ENCODE assay signal across 19 mouse cellular contexts in genomic region chr5:147056712-147057290, GRCm38 (mm10). TPM values are rescaled to one million over a fixed set of nuclear protein-coding genes. Genes with fewer than 3 reads are reported as not detected.
DNase-seq lines count a peak whose midpoint lies in the region; ATAC-seq and TF ChIP-seq lines count a peak whose summit lies in the region.
"Had no signal": no experiment of that assay in that cellular context is flagged by ENCODE, and none has a peak within 500 bp of the region (broad histone marks: within the 10 kb centered on the region; RNA-seq: fewer than 3 reads in every experiment).

No protein-coding gene starts in this region.

- peaks cover 39% of the 10 kb centered on the region for H3K4me1 ChIP-seq in heart, embryonic 16.5 days (ENCODE audit: control insufficient read depth, insufficient read depth, low read length)
- H3K4me1 ChIP-seq in spleen, adult 2 months (ENCODE audit: control insufficient read depth, insufficient read depth, insufficient read length), result peaks cover 26% of the 10 kb centered on the region; the same call in 1 of the 2 replicates
- peaks cover 14% of the 10 kb centered on the region for H3K4me1 ChIP-seq in liver, embryonic 16.5 days (ENCODE audit: control insufficient read depth, low read depth, low read length)

- no peak overlapping the region for H3K4me2 ChIP-seq in heart, embryonic 16.5 days (ENCODE audit: low read depth, low read length)
- H3K4me2 ChIP-seq in liver, embryonic 16.5 days (ENCODE audit: low read depth, low read length), result no peak overlapping the region
- H3K4me2 ChIP-seq: embryonic facial prominence, embryonic 13.5 days; heart, embryonic 15.5 days; hindbrain, embryonic 15.5 days; midbrain, embryonic 13.5 days; neural tube, embryonic 13.5 days had no signal

- H3K27me3 ChIP-seq in heart, embryonic 16.5 days (ENCODE audit: control insufficient read depth, insufficient read depth, low read length), result no peaks in the 10 kb centered on the region
- no peaks in the 10 kb centered on the region for H3K27me3 ChIP-seq in spleen, adult 2 months (ENCODE audit: control insufficient read depth, insufficient read depth, low read length)
- no peaks in the 10 kb centered on the region for H3K27me3 ChIP-seq in liver, embryonic 16.5 days (ENCODE audit: control insufficient read depth, insufficient read depth, low read depth, low read length)
- H3K27me3 ChIP-seq: embryonic facial prominence, embryonic 13.5 days; heart, embryonic 15.5 days; hindbrain, embryonic 15.5 days; midbrain, embryonic 13.5 days; neural tube, embryonic 13.5 days had no signal

- intact Hi-C loops in heart, postnatal 36 days (cut with DNase I), result loop anchor here (2.0 kb wide), 1 partner anchor 18 kb away; no protein-coding TSS in a partner anchor

- no peak overlapping the region for H3K9ac ChIP-seq in heart, embryonic 16.5 days (ENCODE audit: low read length)
- H3K9ac ChIP-seq in liver, embryonic 16.5 days (ENCODE audit: low read depth, low read length), result no peak overlapping the region
- H3K9ac ChIP-seq: embryonic facial prominence, embryonic 13.5 days; forebrain, postnatal 0 days; heart, embryonic 15.5 days; hindbrain, embryonic 15.5 days; midbrain, embryonic 13.5 days; neural tube, embryonic 13.5 days had no signal

- H3K27ac ChIP-seq in heart, embryonic 16.5 days (ENCODE audit: low read length), result 0 out of 2 replicates have a peak overlapping the region, but pooled peaks have one; percentile 23
- 0 out of 2 replicates have a peak overlapping the region, but pooled peaks have one; percentile 9 for H3K27ac ChIP-seq in spleen, adult 2 months (ENCODE audit: insufficient read depth, low read length)
- H3K27ac ChIP-seq in liver, embryonic 16.5 days (ENCODE audit: low read length), result peak overlapping the region; percentile 66
- H3K27ac ChIP-seq: embryonic facial prominence, embryonic 13.5 days; heart, embryonic 15.5 days; hindbrain, embryonic 15.5 days; midbrain, embryonic 13.5 days; neural tube, embryonic 13.5 days had no signal

- TF ChIP-seq CTCF in spleen, adult 2 months (IDR thresholded peaks at IDR 0.05; ENCODE audit: extremely low read depth, insufficient read depth, insufficient read length, insufficient replicate concordance), result no peak

- no peak for ATAC-seq in heart, embryonic 16.5 days (replicated peaks; ENCODE audit: extremely low read depth, insufficient read depth, low FRiP score)
- ATAC-seq in liver, embryonic 16.5 days (ENCODE audit: low read depth), result peak; percentile 42; the same call in 1 of the 2 replicates
- ATAC-seq in inflammation-experienced regulatory T-cells, adult 6 months, result no peak
- ATAC-seq: forebrain, postnatal 0 days; midbrain, embryonic 13.5 days had no signal

- no peak overlapping the region for H3K4me3 ChIP-seq in heart, embryonic 16.5 days (ENCODE audit: low read length)
- no peak overlapping the region for H3K4me3 ChIP-seq in spleen, adult 2 months (ENCODE audit: extremely low read depth, insufficient read depth, insufficient read length)
- H3K4me3 ChIP-seq in liver, embryonic 16.5 days (ENCODE audit: low read depth, low read length), result no peak overlapping the region
- H3K4me3 ChIP-seq: embryonic facial prominence, embryonic 13.5 days; heart, embryonic 15.5 days; hindbrain, embryonic 15.5 days; midbrain, embryonic 13.5 days; neural tube, embryonic 13.5 days had no signal

- no peaks in the 10 kb centered on the region for H3K36me3 ChIP-seq in heart, embryonic 16.5 days (ENCODE audit: control insufficient read depth, insufficient read depth)
- no peaks in the 10 kb centered on the region for H3K36me3 ChIP-seq in spleen, adult 2 months (ENCODE audit: control insufficient read depth, insufficient read depth, low read length)
- H3K36me3 ChIP-seq in liver, embryonic 16.5 days (ENCODE audit: control insufficient read depth, insufficient read depth), result no peaks in the 10 kb centered on the region
- H3K36me3 ChIP-seq: embryonic facial prominence, embryonic 13.5 days; heart, embryonic 15.5 days; hindbrain, embryonic 15.5 days; midbrain, embryonic 13.5 days; neural tube, embryonic 13.5 days had no signal

- WGBS in heart, embryonic 16.5 days, result 83% methylated on average over 10 of the region's 10 CpGs
- WGBS in spleen, adult 2 months, result 86% methylated on average over 10 of the region's 10 CpGs
- 62% methylated on average over 10 of the region's 10 CpGs for WGBS in liver, embryonic 16.5 days (ENCODE audit: insufficient replicate concordance)

- TF ChIP-seq POLR2A in spleen, adult 2 months (IDR thresholded peaks at IDR 0.05; ENCODE audit: low read depth, low read length), result no peak

- no peaks in the 10 kb centered on the region for H3K9me3 ChIP-seq in heart, embryonic 16.5 days (replicated peaks; ENCODE audit: control insufficient read depth, low read length)
- H3K9me3 ChIP-seq in liver, embryonic 16.5 days (replicated peaks; ENCODE audit: control insufficient read depth, low read length), result no peaks in the 10 kb centered on the region
- H3K9me3 ChIP-seq: embryonic facial prominence, embryonic 13.5 days; heart, embryonic 15.5 days; hindbrain, embryonic 15.5 days; midbrain, embryonic 13.5 days; neural tube, embryonic 13.5 days had no signal

- DNase-seq in heart, postnatal 36 days, result no peak
- DNase-seq in spleen, adult 2 months (ENCODE audit: low read depth in 1 of 2, low spot score in 2 of 2), result no peak
- no peak for DNase-seq in spleen, postnatal 14 days (ENCODE audit: low spot score in 2 of 2)
- peak; percentile 42 for DNase-seq in yolk sac, embryonic 10.5 days (ENCODE audit: low spot score)
- DNase-seq in urinary bladder, postnatal 36 days (ENCODE audit: low spot score in 2 of 2), result no peak
- DNase-seq: adrenal gland, adult 2 months; cerebellum, postnatal 10 days; forebrain, postnatal 0 days; kidney, adult 2 months; kidney, postnatal 25 days; lung, postnatal 14 days had no signal

RNA-seq across cellular contexts. Expression of gene Lnx2, which starts 19.6 kb away (rescaled TPM):
- 13.3 and 13.9 TPM in 2 replicates for polyA plus RNA-seq in heart, embryonic 16.5 days (2015; fragmentation: Nextera tagmentation; extraction: Ambion mirVana)
- 10 to 100 TPM in 1 of 2 experiments, 1 to 10 TPM in 1; 10.0 to 10.8 TPM for total RNA-seq in heart, postnatal 36 days (2021)
- 21.3 and 35.7 TPM in 2 replicates for polyA plus RNA-seq in spleen, adult 2 months (2012; rRNA removed)
- 4.6 and 5.7 TPM in 2 replicates for polyA plus RNA-seq in liver, embryonic 16.5 days (2015; fragmentation: Nextera tagmentation; extraction: Ambion mirVana)
- polyA plus RNA-seq in inflammation-experienced regulatory T-cells, adult 6 months (2017; shearing (Covaris generic)), result 10 to 100 TPM; 21.4 to 30.5 (median 28.0) TPM

RNA-seq across cellular contexts. Expression of gene Polr1d, which starts 20.0 kb away (rescaled TPM):
- 87.3 and 89.8 TPM in 2 replicates for polyA plus RNA-seq in heart, embryonic 16.5 days (2015; fragmentation: Nextera tagmentation; extraction: Ambion mirVana)
- 10 to 100 TPM; 69.4 to 72.8 TPM for total RNA-seq in heart, postnatal 36 days (2021)
- polyA plus RNA-seq in spleen, adult 2 months (2012; rRNA removed), result 24.2 and 30.5 TPM in 2 replicates
- polyA plus RNA-seq in liver, embryonic 16.5 days (2015; fragmentation: Nextera tagmentation; extraction: Ambion mirVana), result 54.4 and 56.9 TPM in 2 replicates
- 100 to 1,000 TPM; 137 to 194 (median 168) TPM for polyA plus RNA-seq in inflammation-experienced regulatory T-cells, adult 6 months (2017; shearing (Covaris generic))

Comparison
In these comparisons a context has a peak if more than half of its experiments do, and no peak if none do; other contexts are left out.
1. H3K27ac ChIP-seq: peak in every context shown above with its lines; median percentile 66 in liver, embryonic 16.5 days; 23 in heart, embryonic 16.5 days; 9 in spleen, adult 2 months.